Mouse (Mus musculus) kidney, embryonic 16.5 days (tissue): ENCODE data around the gene Olfr18. TPM values are rescaled to one million over a fixed set of nuclear protein-coding genes. Genes with fewer than 3 reads are reported as not detected.
A peak's percentile ranks its signal among the peaks of the same experiment; 100 is the strongest.
"Not testable (repeated sequence)": the region's sequence is repeated elsewhere in the genome, so short reads cannot be mapped to it uniquely, and the experiment has no call there.

Experiments used
- ATAC-seq: fragments of 200-750 bp; cut with Nextera tagmentation; 2 replicates; pipeline ENCODE4 v1.8.0; 2017; ENCODE audit warnings: moderate TSS enrichment; ENCODE audit not compliant: low FRiP score, low TSS enrichment
- H3K27ac ChIP-seq: fragments of 300-500 bp; sonication (generic); 2 replicates; pipeline ENCODE4 v1.5.1; 2014; ENCODE audit warnings: low read length
- H3K27me3 ChIP-seq: fragments of 300-500 bp; sonication (generic); 2 replicates; pipeline ENCODE4 v1.6.1; 2014; ENCODE audit warnings: low read length, control low read depth, mixed read lengths; ENCODE audit not compliant: insufficient read depth
- H3K36me3 ChIP-seq: fragments of 300-500 bp; sonication (generic); 2 replicates; pipeline ENCODE4 v1.6.1; 2014; ENCODE audit warnings: low read length, control low read depth, mixed read lengths; ENCODE audit not compliant: insufficient read depth
- H3K4me1 ChIP-seq: fragments of 300-500 bp; sonication (generic); 2 replicates; pipeline ENCODE4 v1.6.1; 2014; ENCODE audit warnings: low read length, control low read depth, mixed read lengths; ENCODE audit not compliant: insufficient read depth
- H3K4me2 ChIP-seq: fragments of 300-500 bp; sonication (generic); replicated peaks from 2 replicates; pipeline ENCODE4 v1.6.1; 2014; ENCODE audit warnings: low read depth, low read length
- H3K4me3 ChIP-seq: fragments of 300-500 bp; sonication (generic); 2 replicates; pipeline ENCODE4 v1.5.1; 2014; ENCODE audit warnings: mild to moderate bottlenecking, low read length
- H3K9ac ChIP-seq: fragments of 300-500 bp; sonication (generic); replicated peaks from 2 replicates; pipeline ENCODE4 v1.6.1; 2014; ENCODE audit warnings: low read length
- H3K9me3 ChIP-seq: fragments of 300-500 bp; sonication (generic); 2 replicates; pipeline ENCODE4 v1.6.1; 2016; ENCODE audit warnings: low read length, control low read depth
- WGBS: fragments of 180-500 bp; shearing (Covaris S2); extraction: QIAGEN DNeasy Blood & Tissue Kit; methylation state at CpG from one replicate; pipeline ENCODE4 v1.1.7; 2014; 5-methylcytosine and 5-hydroxymethylcytosine counted together
- polyA plus RNA-seq: library from polyadenylated mRNA; unstranded; fragments of >200 nt; fragmentation: Nextera tagmentation; extraction: Ambion mirVana; gene quantifications from 2 replicates; pipeline ENCODE4 v1.2.1, GENCODE M21; 2015

The Olfr18 gene
- 0.09 TPM in 1 of 2 replicates, not detected in the other for polyA plus RNA-seq

GRCm38 (mm10) chr9:20335994-20336393, at the start of gene Olfr18:
Olfr18 (minus strand) TSS chr9:20336094.
- H3K27me3 ChIP-seq, result no peaks in the 10 kb centered on the region
- no peak within 1 kb of the TSS for H3K27ac ChIP-seq
- no peak for ATAC-seq
- H3K4me2 ChIP-seq, result no peak within 1 kb of the TSS
- no peak within 1 kb of the TSS for H3K4me3 ChIP-seq
- no peaks in the 10 kb centered on the region for H3K9me3 ChIP-seq
- no peak within 1 kb of the TSS for H3K9ac ChIP-seq
- H3K36me3 ChIP-seq, result no peaks in the 10 kb centered on the region
- H3K4me1 ChIP-seq, result no peaks in the 10 kb centered on the region

GRCm38 (mm10) chr9:20385343-20385703, 49.4 kb upstream of the Olfr18 start:
- Histone ChIP-seq H3K4me3 (peak overlapping the region; percentile 64), H3K4me2 (peak overlapping the region; percentile 85), H3K9me3 (0 out of 2 replicates have a peak, but pooled peaks cover 4% of the 10 kb centered on the region), H3K4me1 (peaks cover 9% of the 10 kb centered on the region; the same call in 1 of the 2 replicates), H3K9ac (peak overlapping the region; percentile 72), H3K36me3 (no peaks in the 10 kb centered on the region), H3K27ac (peak overlapping the region; percentile 58), H3K27me3 (no peaks in the 10 kb centered on the region)
- WGBS, result 12% methylated on average over 16 of the region's 16 CpGs
- ATAC-seq, result peak; percentile 67; the same call in 1 of the 2 replicates

GRCm38 (mm10) chr9:20384532-20385342, 48.8 kb upstream of the Olfr18 start, which contains the start of gene Zfp560:
Zfp560 (minus strand) TSS chr9:20385177.
- peaks cover 9% of the 10 kb centered on the region; the same call in 1 of the 2 replicates for H3K4me1 ChIP-seq
- ATAC-seq, result peak; percentile 99
- H3K9me3 ChIP-seq, result 0 out of 2 replicates have a peak, but pooled peaks cover 4% of the 10 kb centered on the region
- H3K4me2 ChIP-seq, result peak within 1 kb of the TSS; percentile 85
- no peaks in the 10 kb centered on the region for H3K36me3 ChIP-seq
- H3K27ac ChIP-seq, result peak within 1 kb of the TSS; percentile 58
- no peaks in the 10 kb centered on the region for H3K27me3 ChIP-seq
- WGBS, result 2% methylated on average over 40 of the region's 40 CpGs
- H3K9ac ChIP-seq, result peak within 1 kb of the TSS; percentile 72
- peak within 1 kb of the TSS; percentile 64 for H3K4me3 ChIP-seq

- WGBS, result 74% methylated on average over 7 of the region's 7 CpGs
- Histone ChIP-seq H3K4me1 (peaks cover 9% of the 10 kb centered on the region; the same call in 1 of the 2 replicates), H3K9ac (no peak overlapping the region), H3K36me3 (no peaks in the 10 kb centered on the region), H3K4me3 (no peak overlapping the region), H3K27me3 (no peaks in the 10 kb centered on the region), H3K4me2 (peak overlapping the region; percentile 85), H3K27ac (no peak overlapping the region), H3K9me3 (0 out of 2 replicates have a peak, but pooled peaks cover 6% of the 10 kb centered on the region)
- ATAC-seq, result no peak
These were observed 47.8 kb upstream of the Olfr18 start for GRCm38 (mm10) chr9:20383659-20384058.

GRCm38 (mm10) chr9:20374712-20375111, 38.8 kb upstream of the Olfr18 start:
- no peaks in the 10 kb centered on the region for H3K36me3 ChIP-seq
- WGBS, result 89% methylated on average over 1 of the region's 1 CpGs
- H3K4me2 ChIP-seq, result no peak overlapping the region
- H3K27me3 ChIP-seq, result no peaks in the 10 kb centered on the region
- no peak overlapping the region for H3K27ac ChIP-seq
- H3K4me1 ChIP-seq, result no peaks in the 10 kb centered on the region
- no peak overlapping the region for H3K4me3 ChIP-seq
- H3K9me3 ChIP-seq, result 0 out of 2 replicates have a peak, but pooled peaks cover 4% of the 10 kb centered on the region
- no peak overlapping the region for H3K9ac ChIP-seq
- no peak for ATAC-seq

GRCm38 (mm10) chr9:20367311-20367710, 31.4 kb upstream of the Olfr18 start:
- no peaks in the 10 kb centered on the region for H3K4me1 ChIP-seq
- ATAC-seq, result no peak
- H3K27ac ChIP-seq, result no peak overlapping the region
- no peak overlapping the region for H3K4me3 ChIP-seq
- WGBS, result 100% methylated on average over 2 of the region's 2 CpGs
- peaks cover 15% of the 10 kb centered on the region for H3K9me3 ChIP-seq
- H3K9ac ChIP-seq, result no peak overlapping the region
- no peak overlapping the region for H3K4me2 ChIP-seq
- peaks cover 14% of the 10 kb centered on the region for H3K36me3 ChIP-seq
- no peaks in the 10 kb centered on the region for H3K27me3 ChIP-seq

- Histone ChIP-seq H3K4me1 (no peaks in the 10 kb centered on the region), H3K36me3 (peaks cover 35% of the 10 kb centered on the region), H3K27ac (no peak overlapping the region), H3K9ac (no peak overlapping the region), H3K4me3 (no peak overlapping the region), H3K9me3 (peaks cover 15% of the 10 kb centered on the region), H3K27me3 (no peaks in the 10 kb centered on the region), H3K4me2 (no peak overlapping the region)
- WGBS, result 90% methylated on average over 4 of the region's 4 CpGs
- no peak for ATAC-seq
These were observed 12.6 kb upstream of the Olfr18 start for GRCm38 (mm10) chr9:20348501-20348900.

- no peak for ATAC-seq
- H3K27me3 ChIP-seq, result no peaks in the 10 kb centered on the region
- H3K4me1 ChIP-seq, result no peaks in the 10 kb centered on the region
- 91% methylated on average over 1 of the region's 1 CpGs for WGBS
- H3K36me3 ChIP-seq, result no peaks in the 10 kb centered on the region
- H3K4me2 ChIP-seq, result no peak within 1 kb of the TSS
- no peak within 1 kb of the TSS for H3K4me3 ChIP-seq
- no peak within 1 kb of the TSS for H3K27ac ChIP-seq
- no peaks in the 10 kb centered on the region for H3K9me3 ChIP-seq
- no peak within 1 kb of the TSS for H3K9ac ChIP-seq
These were observed 37.7 kb downstream of the Olfr18 start, which contains the start of gene Olfr873 for GRCm38 (mm10) chr9:20298232-20298631. Olfr873 (plus strand) TSS chr9:20298532.

GRCm38 (mm10) chr9:20295562-20295961, 40.3 kb downstream of the Olfr18 start:
- ATAC-seq, H3K27me3 ChIP-seq: not testable (repeated sequence)
- 81% methylated on average over 5 of the region's 5 CpGs for WGBS

GRCm38 (mm10) chr9:20282051-20282450, 53.8 kb downstream of the Olfr18 start, which contains the start of gene Olfr39:
Olfr39 (plus strand) TSS chr9:20282351.
- H3K9ac ChIP-seq, result no peak within 1 kb of the TSS
- H3K4me2 ChIP-seq, result no peak within 1 kb of the TSS
- ATAC-seq, result no peak
- no peaks in the 10 kb centered on the region for H3K4me1 ChIP-seq
- no peaks in the 10 kb centered on the region for H3K27me3 ChIP-seq
- no peaks in the 10 kb centered on the region for H3K36me3 ChIP-seq
- H3K4me3 ChIP-seq, result no peak within 1 kb of the TSS
- no peaks in the 10 kb centered on the region for H3K9me3 ChIP-seq
- WGBS, result 76% methylated on average over 1 of the region's 1 CpGs
- no peak within 1 kb of the TSS for H3K27ac ChIP-seq

More at GRCm38 (mm10) chr9:20295562-20295961, 40.3 kb downstream of the Olfr18 start:
- H3K9me3 ChIP-seq, H3K9ac ChIP-seq, H3K27ac ChIP-seq, H3K4me2 ChIP-seq, H3K4me1 ChIP-seq, H3K4me3 ChIP-seq, H3K36me3 ChIP-seq: not testable (repeated sequence)
